Mouse (Mus musculus) embryo, embryonic 10 days (tissue): ENCODE measurements at regions not wholly inside any gene's neighbourhood (a gene's known extent, or its start where the extent isn't known, plus 50 kb on each side); places are given as distances from the start of the nearest gene placed in this dataset.

Experiments used
- DNase-seq: peaks from one replicate; pipeline ENCODE4 v3.0.0-alpha.2; 2015; ENCODE audit warnings: low spot score

DNA sequence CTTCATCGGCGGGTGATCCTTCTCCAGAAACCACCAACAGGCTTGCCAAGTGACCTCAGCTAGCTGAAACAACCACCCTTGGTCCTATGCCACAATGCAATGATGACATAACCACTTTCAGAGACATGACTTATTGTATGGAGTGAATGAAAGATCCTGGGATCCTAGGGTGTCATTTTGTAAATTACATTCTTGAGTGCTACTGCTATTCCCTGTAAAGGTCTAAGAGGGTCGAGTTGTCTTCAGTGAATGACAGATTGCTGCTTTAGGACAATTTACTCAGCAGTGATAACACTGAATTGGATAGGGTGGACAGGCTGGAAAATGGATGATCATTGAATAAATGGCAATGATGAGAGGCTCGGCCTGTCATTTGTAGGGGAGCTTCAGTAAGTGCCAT lies 692.4 kb downstream of the Gm9008 start:
- DNase-seq, result no peak

- no peak for DNase-seq
These were observed 697.6 kb downstream of the Gm9008 start for GRCm38 (mm10) chr6:75799993-75800392.

- peak; percentile 17 for DNase-seq
These were observed 698.0 kb downstream of the Gm9008 start for GRCm38 (mm10) chr6:75799546-75799945.

DNA sequence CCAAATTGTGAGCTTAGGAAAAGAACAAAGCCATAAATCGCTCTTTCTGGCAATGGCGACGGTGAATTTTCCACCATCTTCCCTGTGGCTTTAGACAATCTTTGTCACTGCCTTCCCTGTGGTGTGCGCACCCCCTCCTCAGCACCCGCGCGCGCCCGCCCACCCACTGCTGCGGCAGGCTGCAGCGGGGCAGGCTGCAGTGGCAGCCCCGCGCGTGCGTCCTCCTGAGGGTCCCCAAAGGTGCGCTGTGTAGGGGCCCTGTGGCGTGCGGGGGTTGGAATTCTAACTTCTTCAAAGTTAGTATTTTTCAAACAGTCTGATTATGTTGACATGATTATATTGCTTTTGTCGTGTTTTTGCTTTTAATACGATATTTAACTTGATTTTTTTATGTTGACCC lies 714.9 kb downstream of the Gm9008 start:
- DNase-seq, result no peak

GRCm38 (mm10) chr6:75763041-75763440 lies 734.5 kb downstream of the Gm9008 start:
- DNase-seq, result no peak

- DNase-seq, result no peak
These were observed 741.4 kb downstream of the Gm9008 start for GRCm38 (mm10) chr6:75756184-75756583.
